Mouse (Mus musculus): ENCODE measurements at regions not wholly inside any gene's neighbourhood (a gene's known extent, or its start where the extent isn't known, plus 50 kb on each side); places are given as distances from the start of the nearest gene placed in this dataset.

GRCm38 (mm10) chr13:71138745-71139312 lies 297.2 kb upstream of the Adamts16 start:
- 77% methylated on average over 11 of the region's 11 CpGs for WGBS
- H3K27ac ChIP-seq (ENCODE audit: insufficient read depth, low read length): no peak overlapping the region
- H3K36me3 ChIP-seq (ENCODE audit: control insufficient read depth, insufficient read depth, low read length): no peaks in the 10 kb centered on the region
- TF ChIP-seq CTCF (IDR thresholded peaks at IDR 0.05; ENCODE audit: extremely low read depth, insufficient read depth, insufficient read length, insufficient replicate concordance) (no peak), POLR2A (IDR thresholded peaks at IDR 0.05; ENCODE audit: low read depth, low read length) (no peak)
- H3K27me3 ChIP-seq (ENCODE audit: control insufficient read depth, insufficient read depth, low read length): no peaks in the 10 kb centered on the region
- DNase-seq (ENCODE audit: low read depth in 1 of 2, low spot score in 2 of 2): no peak
- H3K4me1 ChIP-seq (ENCODE audit: control insufficient read depth, insufficient read depth, insufficient read length): no peaks in the 10 kb centered on the region
- H3K4me3 ChIP-seq (ENCODE audit: extremely low read depth, insufficient read depth, insufficient read length): no peak overlapping the region

GRCm38 (mm10) chr13:71135940-71136632 lies 294.5 kb upstream of the Adamts16 start:
- H3K27ac ChIP-seq (ENCODE audit: insufficient read depth, low read length): no peak overlapping the region
- DNase-seq (ENCODE audit: low read depth in 1 of 2, low spot score in 2 of 2): no peak
- TF ChIP-seq POLR2A (IDR thresholded peaks at IDR 0.05; ENCODE audit: low read depth, low read length) (no peak), CTCF (IDR thresholded peaks at IDR 0.05; ENCODE audit: extremely low read depth, insufficient read depth, insufficient read length, insufficient replicate concordance) (no peak)
- WGBS: 82% methylated on average over 5 of the region's 5 CpGs
- no peaks in the 10 kb centered on the region for H3K4me1 ChIP-seq (ENCODE audit: control insufficient read depth, insufficient read depth, insufficient read length)
- H3K27me3 ChIP-seq (ENCODE audit: control insufficient read depth, insufficient read depth, low read length): no peaks in the 10 kb centered on the region
- H3K4me3 ChIP-seq (ENCODE audit: extremely low read depth, insufficient read depth, insufficient read length): no peak overlapping the region
- H3K36me3 ChIP-seq (ENCODE audit: control insufficient read depth, insufficient read depth, low read length): no peaks in the 10 kb centered on the region

- H3K4me1 ChIP-seq (ENCODE audit: control insufficient read depth, insufficient read depth, insufficient read length): no peaks in the 10 kb centered on the region
- no peak overlapping the region for H3K27ac ChIP-seq (ENCODE audit: insufficient read depth, low read length)
- H3K4me3 ChIP-seq (ENCODE audit: extremely low read depth, insufficient read depth, insufficient read length): no peak overlapping the region
- no peaks in the 10 kb centered on the region for H3K27me3 ChIP-seq (ENCODE audit: control insufficient read depth, insufficient read depth, low read length)
- WGBS: 12% methylated on average over 1 of the region's 1 CpGs
- no peak for DNase-seq (ENCODE audit: low read depth in 1 of 2, low spot score in 2 of 2)
- TF ChIP-seq POLR2A (IDR thresholded peaks at IDR 0.05; ENCODE audit: low read depth, low read length) (no peak), CTCF (IDR thresholded peaks at IDR 0.05; ENCODE audit: extremely low read depth, insufficient read depth, insufficient read length, insufficient replicate concordance) (no peak)
- H3K36me3 ChIP-seq (ENCODE audit: control insufficient read depth, insufficient read depth, low read length): no peaks in the 10 kb centered on the region
These were observed 279.9 kb upstream of the Adamts16 start for GRCm38 (mm10) chr13:71121484-71121883.

GRCm38 (mm10) chr13:71108175-71108574 lies 266.6 kb upstream of the Adamts16 start:
- no peak overlapping the region for H3K4me3 ChIP-seq (ENCODE audit: extremely low read depth, insufficient read depth, insufficient read length)
- H3K36me3 ChIP-seq (ENCODE audit: control insufficient read depth, insufficient read depth, low read length): no peaks in the 10 kb centered on the region
- H3K4me1 ChIP-seq (ENCODE audit: control insufficient read depth, insufficient read depth, insufficient read length): no peaks in the 10 kb centered on the region
- H3K27me3 ChIP-seq (ENCODE audit: control insufficient read depth, insufficient read depth, low read length): no peaks in the 10 kb centered on the region
- no peak for DNase-seq (ENCODE audit: low read depth in 1 of 2, low spot score in 2 of 2)
- 84% methylated on average over 8 of the region's 8 CpGs for WGBS
- TF ChIP-seq CTCF (IDR thresholded peaks at IDR 0.05; ENCODE audit: extremely low read depth, insufficient read depth, insufficient read length, insufficient replicate concordance) (no peak), POLR2A (IDR thresholded peaks at IDR 0.05; ENCODE audit: low read depth, low read length) (no peak)
- H3K27ac ChIP-seq (ENCODE audit: insufficient read depth, low read length): no peak overlapping the region

GRCm38 (mm10) chr13:71105229-71105838 lies 263.7 kb upstream of the Adamts16 start:
- no peak overlapping the region for H3K4me3 ChIP-seq (ENCODE audit: extremely low read depth, insufficient read depth, insufficient read length)
- no peak overlapping the region for H3K27ac ChIP-seq (ENCODE audit: insufficient read depth, low read length)
- H3K4me1 ChIP-seq (ENCODE audit: control insufficient read depth, insufficient read depth, insufficient read length): no peaks in the 10 kb centered on the region
- H3K36me3 ChIP-seq (ENCODE audit: control insufficient read depth, insufficient read depth, low read length): no peaks in the 10 kb centered on the region
- DNase-seq (ENCODE audit: low read depth in 1 of 2, low spot score in 2 of 2): no peak
- no peak for TF ChIP-seq POLR2A (IDR thresholded peaks at IDR 0.05; ENCODE audit: low read depth, low read length)
- TF ChIP-seq CTCF (IDR thresholded peaks at IDR 0.05; ENCODE audit: extremely low read depth, insufficient read depth, insufficient read length, insufficient replicate concordance): peak; percentile 30; the same call in 1 of the 2 replicates
- WGBS: 19% methylated on average over 18 of the region's 18 CpGs
- no peaks in the 10 kb centered on the region for H3K27me3 ChIP-seq (ENCODE audit: control insufficient read depth, insufficient read depth, low read length)

- no peak for DNase-seq (ENCODE audit: low read depth in 1 of 2, low spot score in 2 of 2)
- no peak overlapping the region for H3K4me3 ChIP-seq (ENCODE audit: extremely low read depth, insufficient read depth, insufficient read length)
- no peaks in the 10 kb centered on the region for H3K36me3 ChIP-seq (ENCODE audit: control insufficient read depth, insufficient read depth, low read length)
- no peak overlapping the region for H3K27ac ChIP-seq (ENCODE audit: insufficient read depth, low read length)
- H3K4me1 ChIP-seq (ENCODE audit: control insufficient read depth, insufficient read depth, insufficient read length): no peaks in the 10 kb centered on the region
- no peaks in the 10 kb centered on the region for H3K27me3 ChIP-seq (ENCODE audit: control insufficient read depth, insufficient read depth, low read length)
- WGBS: 28% methylated on average over 22 of the region's 22 CpGs
- no peak for TF ChIP-seq POLR2A (IDR thresholded peaks at IDR 0.05; ENCODE audit: low read depth, low read length)
These were observed 263.0 kb upstream of the Adamts16 start for GRCm38 (mm10) chr13:71104419-71105228.

All from spleen, adult 2 months (tissue).